Mouse (Mus musculus): ENCODE results near the gene Abca13.
A peak's percentile ranks its signal among the peaks of the same experiment; 100 is the strongest.

Gene Abca13

GRCm38 (mm10) chr11:9533658-9534202 is 342.0 kb downstream of the Abca13 start:
- no peak for DNase-seq (ENCODE audit: low read depth)

- no peak for DNase-seq (ENCODE audit: low read depth)
Measured at GRCm38 (mm10) chr11:9536811-9537210, 345.1 kb downstream of the Abca13 start.

- no peak for DNase-seq (ENCODE audit: low read depth)
Measured at GRCm38 (mm10) chr11:9538328-9538727, 346.6 kb downstream of the Abca13 start.

GRCm38 (mm10) chr11:9560026-9560425 is 368.3 kb downstream of the Abca13 start:
- no peak for DNase-seq (ENCODE audit: low read depth)

GRCm38 (mm10) chr11:9568302-9568701 is 376.6 kb downstream of the Abca13 start:
- DNase-seq (ENCODE audit: low read depth) = no peak

GRCm38 (mm10) chr11:9570319-9570718 is 378.6 kb downstream of the Abca13 start:
- DNase-seq (ENCODE audit: low read depth) = no peak

- no peak for DNase-seq (ENCODE audit: low read depth)
Measured at GRCm38 (mm10) chr11:9574894-9575293, 383.2 kb downstream of the Abca13 start.

GRCm38 (mm10) chr11:9591757-9592316 is 400.1 kb downstream of the Abca13 start:
- DNase-seq (ENCODE audit: low read depth) = no peak

GRCm38 (mm10) chr11:9597299-9597698 is 405.6 kb downstream of the Abca13 start:
- DNase-seq (ENCODE audit: low read depth) = no peak

GRCm38 (mm10) chr11:9601096-9601495 is 409.4 kb downstream of the Abca13 start:
- no peak for DNase-seq (ENCODE audit: low read depth)

GRCm38 (mm10) chr11:9602137-9602536 is 410.4 kb downstream of the Abca13 start:
- DNase-seq (ENCODE audit: low read depth) = no peak

GRCm38 (mm10) chr11:9608249-9608648 is 416.5 kb downstream of the Abca13 start:
- no peak for DNase-seq (ENCODE audit: low read depth)

GRCm38 (mm10) chr11:9609075-9609474 is 417.3 kb downstream of the Abca13 start:
- DNase-seq (ENCODE audit: low read depth) = no peak

- no peak for DNase-seq (ENCODE audit: low read depth)
Measured at GRCm38 (mm10) chr11:9616133-9616532, 424.4 kb downstream of the Abca13 start.

- no peak for DNase-seq (ENCODE audit: low read depth)
Measured at GRCm38 (mm10) chr11:9616665-9617064, 424.9 kb downstream of the Abca13 start.

- no peak for DNase-seq (ENCODE audit: low read depth)
Measured at GRCm38 (mm10) chr11:9619986-9620385, 428.2 kb downstream of the Abca13 start.

GRCm38 (mm10) chr11:9622888-9623287 is 431.1 kb downstream of the Abca13 start:
- DNase-seq (ENCODE audit: low read depth) = no peak

- no peak for DNase-seq (ENCODE audit: low read depth)
Measured at GRCm38 (mm10) chr11:9624753-9625152, 433.0 kb downstream of the Abca13 start.

GRCm38 (mm10) chr11:9625812-9626211 is 434.1 kb downstream of the Abca13 start:
- DNase-seq (ENCODE audit: low read depth) = no peak

GRCm38 (mm10) chr11:9647272-9647671 is 455.5 kb downstream of the Abca13 start:
- DNase-seq (ENCODE audit: low read depth) = no peak

GRCm38 (mm10) chr11:9647991-9648390 is 456.2 kb downstream of the Abca13 start:
- DNase-seq (ENCODE audit: low read depth) = peak; percentile 2

GRCm38 (mm10) chr11:9666648-9667255 is 475.0 kb downstream of the Abca13 start:
- DNase-seq (ENCODE audit: low read depth) = no peak

- DNase-seq (ENCODE audit: low read depth) = no peak
Measured at GRCm38 (mm10) chr11:9669430-9669829, 477.7 kb downstream of the Abca13 start.

GRCm38 (mm10) chr11:9684952-9685351 is 493.2 kb downstream of the Abca13 start:
- no peak for DNase-seq (ENCODE audit: low read depth)

Data from induced T-regulatory cell, adult 2 months (primary cell).